Mouse (Mus musculus) left cerebral cortex, postnatal 14 days (tissue): ENCODE measurements around the gene Olfr921. TPM values are rescaled to one million over a fixed set of nuclear protein-coding genes. Genes with fewer than 3 reads are reported as not detected.

ENCODE experiments used
- DNase-seq, 2 experiments: peaks; one replicate each; pipeline ENCODE4 v3.0.0; 2021 to 2022; ENCODE audit warnings: low spot score in 2 of 2, mixed read lengths in 1 of 2
- intact Hi-C: fragments of 180-260 bp; cut with DNase I; formaldehyde crosslinking; loops from one replicate; pipeline ENCODE4 v1.15.1; 2025
- long read RNA-seq, 2 experiments: library from polyadenylated mRNA; stranded (forward); transcript quantifications; one replicate each; pipeline ENCODE4 v2.0.0; 2021
- total RNA-seq, 2 experiments: library from RNA; stranded (reverse); gene quantifications; 2 replicates each; pipeline ENCODE4 v1.2.3; 2021

Gene Olfr921
- not detected for total RNA-seq
- long read RNA-seq, experiment 1: 0 reads
- long read RNA-seq, experiment 2: 0 reads

DNA sequence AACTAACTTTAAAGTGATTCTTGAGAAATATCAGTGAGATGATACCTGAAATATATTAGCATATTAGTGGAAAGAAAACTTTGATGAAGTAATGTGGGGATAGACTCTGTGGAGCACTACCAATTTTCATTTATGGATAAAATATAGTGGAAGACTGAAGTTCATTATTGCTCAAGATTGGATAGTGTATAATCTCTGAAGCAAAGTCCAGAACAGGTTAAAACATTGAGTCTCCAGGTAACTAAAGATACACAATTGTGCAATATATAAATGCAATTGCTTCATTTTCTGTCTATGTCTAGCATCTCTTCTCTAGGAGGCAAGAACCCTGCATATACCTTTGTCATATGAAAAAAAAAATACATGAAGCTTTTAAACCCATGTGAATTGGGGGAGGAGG lies at the start of gene Olfr921:
Olfr921 (plus strand) TSS at position 301 of the 400 bp plus-strand sequence.
- intact Hi-C loops: no loop called here
- no peak for DNase-seq

DNA sequence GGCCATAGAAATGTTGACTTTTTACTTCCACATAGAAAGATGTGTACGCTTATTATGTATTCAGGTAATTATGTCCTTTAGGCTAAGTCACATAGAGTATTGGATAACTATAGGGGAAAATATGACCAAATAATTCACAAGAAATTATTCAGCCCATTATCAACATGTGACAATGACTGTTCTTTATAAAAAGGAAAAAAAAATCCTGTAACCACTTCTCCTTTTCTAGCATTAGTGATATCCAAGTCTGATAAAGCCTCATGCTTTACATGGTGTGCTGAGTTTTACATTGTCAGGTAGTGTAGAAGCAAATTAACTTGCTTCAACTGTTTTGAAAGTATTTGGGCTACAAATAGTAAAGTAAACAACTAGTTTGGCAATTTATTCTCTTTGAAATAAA lies 48.8 kb upstream of the Olfr921 start:
- no peak for DNase-seq
- intact Hi-C loops: no loop called here

DNA sequence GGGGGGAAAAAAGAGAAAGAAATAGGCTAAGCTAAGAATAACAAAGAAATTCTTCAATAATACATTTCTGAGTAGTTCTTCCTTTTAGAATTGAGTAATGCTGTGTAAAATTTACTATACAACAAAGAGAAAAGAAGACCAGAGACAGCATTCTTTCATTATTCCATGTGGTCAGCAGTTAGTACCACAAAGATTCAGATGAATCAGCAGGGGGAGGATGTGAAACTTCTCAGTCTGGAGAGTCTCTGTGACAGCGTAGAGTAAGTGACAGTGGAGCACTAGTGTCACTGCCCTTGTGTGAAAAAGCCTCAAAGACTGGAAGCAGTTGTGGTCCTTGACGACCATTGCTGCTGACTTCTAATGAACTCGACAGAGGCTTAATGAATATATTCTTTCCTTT lies 44.6 kb upstream of the Olfr921 start:
- intact Hi-C loops: no loop called here
- no peak for DNase-seq

DNA sequence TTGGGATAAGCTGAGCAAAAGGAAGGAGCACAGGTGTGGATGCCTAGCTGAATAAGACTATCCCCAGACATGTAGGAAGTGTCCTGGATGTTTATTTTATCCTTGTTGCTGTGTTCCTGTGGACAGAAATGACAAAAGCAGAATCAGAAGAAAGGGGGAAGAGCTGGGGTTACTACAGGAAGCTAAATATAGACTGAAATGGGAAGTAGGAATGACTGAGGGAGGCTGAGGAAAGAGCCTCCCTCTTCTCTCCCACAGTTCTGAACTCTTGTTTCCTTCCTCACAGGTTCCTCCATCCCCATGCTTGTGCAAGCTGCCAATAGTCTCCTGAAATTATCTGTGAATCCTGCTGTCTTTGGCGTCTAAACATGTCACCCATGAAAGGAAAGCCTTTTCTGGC lies 31.5 kb upstream of the Olfr921 start:
- DNase-seq: no peak
- intact Hi-C loops: no loop called here

DNA sequence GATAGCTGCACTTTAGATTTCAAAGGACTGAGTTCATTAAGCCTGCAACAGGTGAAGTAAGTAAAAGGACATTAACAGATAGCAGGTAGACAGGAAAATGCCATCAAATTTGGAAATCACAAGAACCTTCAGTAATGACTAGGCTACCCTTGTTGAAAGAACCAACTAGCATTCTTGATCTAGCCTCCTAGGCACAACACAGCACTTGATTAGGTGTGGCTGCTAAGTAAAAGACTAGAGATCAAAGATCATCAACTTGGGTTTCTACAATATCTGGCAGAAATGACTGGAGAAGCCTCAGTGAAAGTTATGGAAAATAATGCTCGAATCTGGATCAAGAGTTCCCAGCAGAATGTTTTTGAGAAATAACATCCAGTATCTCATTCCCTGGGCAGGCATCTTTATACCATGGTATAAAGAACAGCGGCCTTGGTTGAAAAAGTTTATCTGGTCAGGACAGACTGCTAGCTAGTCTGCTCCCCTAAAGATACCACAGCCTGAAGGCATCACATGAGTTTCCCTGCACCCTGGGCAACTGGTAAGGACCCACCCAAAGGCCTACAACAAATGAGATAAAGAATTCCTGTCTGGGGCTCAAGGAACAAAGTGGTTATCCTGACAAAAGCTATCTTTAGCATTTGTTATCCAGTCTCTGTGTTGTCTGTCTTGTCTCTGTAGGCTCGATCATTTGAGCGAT lies 28.1 kb upstream of the Olfr921 start:
- intact Hi-C loops: no loop called here
- DNase-seq: no peak

DNA sequence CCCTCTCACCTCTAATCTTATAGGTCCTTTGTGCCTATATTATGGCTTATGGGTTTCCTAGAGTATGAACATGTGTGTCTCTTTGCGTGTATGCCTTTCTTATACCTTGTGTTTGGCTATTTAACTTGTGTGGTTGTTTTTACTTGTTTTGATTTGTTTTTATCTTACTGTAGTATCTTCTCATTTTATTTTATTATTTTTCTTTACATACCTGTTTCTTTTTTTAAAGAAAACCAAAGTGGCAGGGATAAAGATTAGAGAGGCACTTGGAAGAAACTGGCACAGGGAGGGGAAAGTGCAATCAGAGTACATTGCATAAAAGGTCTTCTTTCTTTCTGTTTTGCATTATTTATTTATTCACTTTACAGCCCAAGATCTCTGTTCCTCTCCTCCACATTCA lies 20.9 kb upstream of the Olfr921 start, which contains the start of gene Olfr920:
Olfr920 (plus strand) TSS at position 301 of the 400 bp plus-strand sequence.
- no peak for DNase-seq
- intact Hi-C loops: no loop called here

DNA sequence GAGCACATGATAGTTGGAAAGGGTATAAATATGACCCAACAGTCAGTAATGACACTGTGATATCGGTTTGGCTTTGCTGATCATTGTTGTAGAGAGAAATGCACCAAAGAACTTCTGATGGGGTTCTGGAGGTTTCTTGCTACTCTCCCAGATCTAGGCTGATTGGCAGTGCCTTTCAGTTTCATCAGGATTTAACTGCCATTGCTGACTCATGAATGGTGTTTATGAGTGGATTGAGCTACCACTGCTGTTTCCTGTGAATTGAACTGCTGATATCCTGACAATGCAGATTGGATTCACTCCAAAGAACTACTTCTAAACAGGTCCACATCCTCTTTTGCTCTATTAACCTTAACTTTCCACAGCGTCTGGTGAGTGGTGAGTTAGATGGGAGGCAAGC lies 19.8 kb downstream of the Olfr921 start:
- intact Hi-C loops: no loop called here

DNA sequence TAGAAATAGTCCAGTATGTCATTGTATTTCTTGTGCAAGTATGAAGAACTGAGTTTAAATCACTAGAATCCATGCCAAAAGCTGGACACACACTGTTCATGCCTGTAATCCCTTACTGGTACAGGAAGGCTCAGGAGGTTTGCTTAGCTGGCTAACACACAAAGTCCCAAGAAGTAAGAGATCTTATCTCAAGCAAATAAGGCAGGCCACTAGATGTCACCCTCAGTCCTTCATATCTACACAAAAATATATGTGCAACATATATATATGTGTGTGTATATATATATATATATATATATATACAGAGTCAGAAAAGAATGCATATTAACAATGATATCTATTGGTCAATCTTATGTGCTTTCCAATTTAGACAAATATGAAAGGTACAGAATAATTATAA lies 32.8 kb downstream of the Olfr921 start:
- DNase-seq: peak; percentile 52 to 60
- intact Hi-C loops: no loop called here

More for the DNA sequence above, 19.8 kb downstream of the Olfr921 start:
- no peak for DNase-seq

DNA sequence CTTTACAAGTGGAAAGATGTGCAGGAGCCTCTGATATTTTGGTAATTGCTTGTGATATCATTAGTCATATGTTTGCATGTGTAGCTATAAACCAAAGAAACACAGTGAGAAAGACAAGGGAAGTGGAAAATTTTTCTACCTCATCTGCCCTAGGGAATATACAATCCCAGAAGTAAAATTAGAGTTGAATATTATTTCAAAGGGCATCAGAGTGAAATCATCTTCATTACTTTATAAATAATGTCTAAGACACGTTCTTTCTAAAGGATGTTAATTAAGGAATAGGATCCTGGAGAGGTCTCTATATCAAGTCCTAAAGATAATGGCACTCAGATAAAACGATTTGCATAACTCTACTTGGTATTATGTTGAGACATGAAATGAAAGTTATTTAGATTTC lies 41.4 kb downstream of the Olfr921 start, which contains the start of gene Olfr922:
Olfr922 (plus strand) TSS at position 301 of the 400 bp plus-strand sequence.
- intact Hi-C loops: no loop called here

DNA sequence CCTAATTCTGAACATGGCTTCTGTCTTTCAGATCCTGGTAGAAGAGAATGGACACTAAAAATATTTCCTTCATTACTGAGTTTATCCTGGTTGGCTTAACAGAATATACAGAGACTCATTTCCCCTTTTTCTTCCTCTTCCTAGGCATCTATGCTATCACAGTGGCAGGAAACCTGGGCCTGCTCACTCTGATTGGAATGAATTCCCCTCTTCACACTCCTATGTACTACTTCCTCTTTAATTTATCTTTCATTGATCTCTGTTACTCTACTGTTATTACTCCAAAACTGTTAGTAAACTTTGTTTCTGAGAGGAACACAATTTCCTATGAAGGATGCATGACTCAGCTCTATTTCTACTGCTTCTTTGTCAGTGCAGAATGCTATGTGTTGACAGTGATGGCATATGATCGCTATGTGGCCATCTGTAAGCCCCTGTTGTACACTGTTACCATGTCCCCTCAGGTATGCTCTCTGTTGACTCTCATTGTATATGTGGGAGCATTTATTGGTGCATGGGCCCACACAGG lies 42.7 kb downstream of the Olfr921 start:
- intact Hi-C loops: no loop called here
- no peak for DNase-seq

More for the DNA sequence above, 41.4 kb downstream of the Olfr921 start, which contains the start of gene Olfr922:
- no peak for DNase-seq

DNA sequence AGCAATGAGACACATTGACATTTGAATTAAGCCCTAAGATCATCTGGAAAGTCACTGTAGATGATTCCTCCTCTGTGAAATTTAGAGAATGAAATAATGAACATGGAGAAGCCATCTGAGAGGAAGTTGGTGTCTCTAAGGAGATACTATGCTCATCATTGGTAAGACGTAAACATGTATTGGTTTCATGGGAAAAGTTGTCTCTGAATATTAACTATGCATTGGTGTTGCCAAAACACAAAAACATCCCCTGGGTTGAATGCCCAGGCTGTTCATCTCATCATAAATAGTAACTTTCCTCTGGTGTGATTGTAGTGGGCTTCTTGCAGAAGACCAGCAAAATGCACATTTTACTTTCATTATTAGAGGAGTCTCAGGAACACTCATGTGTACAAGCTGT lies 53.4 kb downstream of the Olfr921 start, which contains the start of gene Olfr923:
Olfr923 (plus strand) TSS at position 301 of the 400 bp plus-strand sequence.
- intact Hi-C loops: no loop called here
- no peak for DNase-seq

Other genes with a start within 250 kb of the Olfr921 start
- gene Olfr910, start 235.2 kb upstream of the Olfr921 start, total RNA-seq: not detected
- not detected for gene Olfr912, start 192.9 kb upstream of the Olfr921 start, total RNA-seq
- not detected for gene Olfr913, start 180.3 kb upstream of the Olfr921 start, total RNA-seq
- gene Olfr914, start 168.0 kb upstream of the Olfr921 start, total RNA-seq: not detected
- gene Olfr916, start 113.2 kb upstream of the Olfr921 start, total RNA-seq: not detected
- gene Olfr917, start 107.2 kb upstream of the Olfr921 start, total RNA-seq: not detected
- gene Olfr918, start 98.5 kb upstream of the Olfr921 start, total RNA-seq: not detected
- not detected for gene Olfr919, start 69.4 kb upstream of the Olfr921 start, total RNA-seq
- 1 to 10 TPM; 6.5 to 8.3 TPM for gene Vwa5a, start 54.8 kb upstream of the Olfr921 start, total RNA-seq
- gene Olfr920, start 20.8 kb upstream of the Olfr921 start, total RNA-seq: under 1 TPM in 1 of 2 experiments, not detected in 1; 0.09 TPM
- not detected for gene Olfr922, start 41.5 kb downstream of the Olfr921 start, total RNA-seq
- not detected for gene Olfr923, start 53.5 kb downstream of the Olfr921 start, total RNA-seq
- gene Olfr924, start 71.4 kb downstream of the Olfr921 start, total RNA-seq: not detected
- gene Olfr26, start 82.0 kb downstream of the Olfr921 start, total RNA-seq: not detected
- not detected for gene Olfr926, start 104.1 kb downstream of the Olfr921 start, total RNA-seq
- not detected for gene Olfr930, start 156.7 kb downstream of the Olfr921 start, total RNA-seq
- gene Olfr933, start 199.2 kb downstream of the Olfr921 start, total RNA-seq: not detected
- not detected for gene Olfr934, start 215.2 kb downstream of the Olfr921 start, total RNA-seq
- gene Olfr935, start 226.6 kb downstream of the Olfr921 start, total RNA-seq: not detected